Mouse (Mus musculus) CH12.LX (cell line): ENCODE data around the gene Taf1. TPM values are rescaled to one million over a fixed set of nuclear protein-coding genes. Genes with fewer than 3 reads are reported as not detected.

ENCODE experiments used
- DNase-seq: peaks from one replicate; pipeline ENCODE4 v3.0.0-alpha.2; 2013; ENCODE audit errors: extremely low read depth
- H3K27ac ChIP-seq: 2 replicates; pipeline ENCODE4 v1.5.1; 2012; ENCODE audit warnings: low read depth, mild to moderate bottlenecking, control low read depth, moderate library complexity; ENCODE audit not compliant: insufficient read depth
- H3K27me3 ChIP-seq: replicated peaks from 2 replicates; pipeline ENCODE3; 2012; ENCODE audit warnings: inconsistent platforms
- H3K36me3 ChIP-seq, 2 experiments: replicated peaks in 1 of 2; 2 replicates each; pipeline versions ENCODE3 to v1.6.1; 2012; ENCODE audit warnings: inconsistent platforms in 1 of 2, low read length in 1 of 2, mild to moderate bottlenecking in 1 of 2, mixed read lengths in 1 of 2, moderate library complexity in 1 of 2; ENCODE audit not compliant: control insufficient read depth in 1 of 2, insufficient read depth in 1 of 2
- H3K4me1 ChIP-seq, 2 experiments: 2 replicates each; pipeline ENCODE4 v1.6.1; 2012; ENCODE audit warnings: inconsistent platforms in 1 of 2, moderate library complexity in 1 of 2; ENCODE audit not compliant: insufficient read depth in 2 of 2, control insufficient read depth in 1 of 2
- H3K4me2 ChIP-seq: 2 replicates; pipeline ENCODE4 v1.6.1; 2012; ENCODE audit warnings: low read depth, mild to moderate bottlenecking, control low read depth; ENCODE audit not compliant: poor library complexity, insufficient read depth, severe bottlenecking
- H3K4me3 ChIP-seq, 3 experiments: fragments of 150-350 bp in 1 of 3; sonication (generic) in 1 of 3; replicated peaks in 1 of 3; 2 replicates each; pipeline versions ENCODE3 to v1.5.1; 2011 to 2012; ENCODE audit warnings: low read depth in 2 of 3, low read length in 2 of 3, mild to moderate bottlenecking in 2 of 3, moderate library complexity in 2 of 3, control low read depth in 1 of 3, improper control_type of control experiment in 1 of 3, inconsistent platforms in 1 of 3, mixed read lengths in 1 of 3; ENCODE audit not compliant: poor library complexity in 1 of 3
- H3K79me2 ChIP-seq: replicated peaks from 2 replicates; pipeline ENCODE4 v1.6.1; 2012; ENCODE audit warnings: mild to moderate bottlenecking, moderate library complexity; ENCODE audit not compliant: control insufficient read depth, poor library complexity, insufficient read depth, severe bottlenecking; ENCODE audit errors: extremely low read depth
- H3K9ac ChIP-seq: 2 replicates; pipeline ENCODE4 v1.6.1; 2012; ENCODE audit warnings: low read depth, mild to moderate bottlenecking, control low read depth, moderate library complexity; ENCODE audit not compliant: insufficient read depth
- H3K9me3 ChIP-seq: replicated peaks from 2 replicates; pipeline ENCODE3; 2012; ENCODE audit warnings: low read length, inconsistent platforms, mixed read lengths
- BHLHE40 ChIP-seq: IDR thresholded peaks from 2 replicates; pipeline ENCODE4 v1.6.1; 2011; ENCODE audit warnings: mild to moderate bottlenecking, low read depth, low read length, improper control_type of control experiment
- CHD2 ChIP-seq: IDR thresholded peaks from 2 replicates; pipeline ENCODE4 v1.6.1; 2011; ENCODE audit warnings: low read length, improper control_type of control experiment
- CTCF ChIP-seq, 2 experiments: IDR thresholded peaks in 1 of 2; conservative IDR thresholded peaks in 1 of 2; 2 replicates each; pipeline ENCODE4 v1.5.1; 2011 to 2012; ENCODE audit warnings: low read depth in 2 of 2, low read length in 2 of 2, improper control_type of control experiment in 1 of 2, inconsistent platforms in 1 of 2, mild to moderate bottlenecking in 1 of 2, moderate library complexity in 1 of 2
- E2F4 ChIP-seq: IDR thresholded peaks from 2 replicates; pipeline ENCODE4 v1.6.1; 2011; ENCODE audit warnings: low read depth, low read length, improper control_type of control experiment; ENCODE audit not compliant: insufficient replicate concordance
- ELF1 ChIP-seq: IDR thresholded peaks from 2 replicates; pipeline ENCODE4 v1.6.1; 2014; ENCODE audit warnings: low read depth, mild to moderate bottlenecking, inconsistent platforms, low read length, improper control_type of control experiment
- EP300 ChIP-seq: IDR thresholded peaks from 2 replicates; pipeline ENCODE4 v1.6.1; 2011; ENCODE audit warnings: low read length, improper control_type of control experiment
- ETS1 ChIP-seq: conservative IDR thresholded peaks from 2 replicates; pipeline ENCODE4 v1.6.1; 2012; ENCODE audit warnings: low read depth, mild to moderate bottlenecking, inconsistent platforms, low read length, improper control_type of control experiment, moderate library complexity
- GABPA ChIP-seq: IDR thresholded peaks from 2 replicates; pipeline ENCODE4 v1.6.1; 2012; ENCODE audit warnings: low read depth, low read length, improper control_type of control experiment, inconsistent platforms; ENCODE audit not compliant: insufficient replicate concordance
- HCFC1 ChIP-seq: IDR thresholded peaks from 2 replicates; pipeline ENCODE4 v1.6.1; 2012; ENCODE audit warnings: low read depth, mild to moderate bottlenecking, inconsistent platforms, low read length, improper control_type of control experiment
- JUND ChIP-seq: conservative IDR thresholded peaks from 2 replicates; pipeline ENCODE4 v1.6.1; 2011; ENCODE audit warnings: low read depth, low read length, improper control_type of control experiment
- KAT2A ChIP-seq: IDR thresholded peaks from 2 replicates; pipeline ENCODE4 v1.6.1; 2012; ENCODE audit warnings: low read length, improper control_type of control experiment, inconsistent platforms; ENCODE audit not compliant: insufficient replicate concordance
- MAFK ChIP-seq: IDR thresholded peaks from 2 replicates; pipeline ENCODE4 v1.6.1; 2011; ENCODE audit warnings: low read length, improper control_type of control experiment; ENCODE audit not compliant: insufficient replicate concordance
- MAZ ChIP-seq: IDR thresholded peaks from 2 replicates; pipeline ENCODE4 v1.6.1; 2012; ENCODE audit warnings: low read depth, mild to moderate bottlenecking, inconsistent platforms, low read length, improper control_type of control experiment, moderate library complexity
- MEF2A ChIP-seq: IDR thresholded peaks from 2 replicates; pipeline ENCODE4 v1.6.1; 2014; ENCODE audit warnings: low read depth, mild to moderate bottlenecking, inconsistent platforms, low read length, improper control_type of control experiment, borderline replicate concordance
- NELFE ChIP-seq: IDR thresholded peaks from 2 replicates; pipeline ENCODE4 v1.6.1; 2011; ENCODE audit warnings: low read depth, low read length, improper control_type of control experiment
- NRF1 ChIP-seq: IDR thresholded peaks from 2 replicates; pipeline ENCODE4 v1.6.1; 2014; ENCODE audit warnings: low read depth, mild to moderate bottlenecking, inconsistent platforms, low read length, improper control_type of control experiment, moderate library complexity
- PAX5 ChIP-seq: IDR thresholded peaks from 2 replicates; pipeline ENCODE4 v1.6.1; 2012; ENCODE audit warnings: low read length, inconsistent platforms, mixed read lengths
- POLR2AphosphoS2 ChIP-seq: IDR thresholded peaks from 2 replicates; pipeline ENCODE4 v1.6.1; 2011; ENCODE audit warnings: low read depth, low read length, improper control_type of control experiment
- RCOR1 ChIP-seq: conservative IDR thresholded peaks from 2 replicates; pipeline ENCODE4 v1.6.1; 2012; ENCODE audit warnings: low read depth, mild to moderate bottlenecking, inconsistent platforms, low read length, improper control_type of control experiment
- TBP ChIP-seq: conservative IDR thresholded peaks from 2 replicates; pipeline ENCODE4 v1.6.1; 2011; ENCODE audit warnings: low read depth, low read length, improper control_type of control experiment
- TCF12 ChIP-seq: IDR thresholded peaks from 2 replicates; pipeline ENCODE4 v1.6.1; 2014; ENCODE audit warnings: low read depth, mild to moderate bottlenecking, inconsistent platforms, low read length, improper control_type of control experiment
- UBTF ChIP-seq: IDR thresholded peaks from 2 replicates; pipeline ENCODE4 v1.6.1; 2012; ENCODE audit warnings: low read depth, mild to moderate bottlenecking, inconsistent platforms, low read length, improper control_type of control experiment, moderate library complexity
- USF2 ChIP-seq: conservative IDR thresholded peaks from 2 replicates; pipeline ENCODE4 v1.6.1; 2011; ENCODE audit warnings: low read depth, low read length, improper control_type of control experiment
- ZC3H11A ChIP-seq: IDR thresholded peaks from 2 replicates; pipeline ENCODE4 v1.6.1; 2012; ENCODE audit warnings: low read depth, mild to moderate bottlenecking, inconsistent platforms, low read length, improper control_type of control experiment
- dilution Hi-C: fragments of 300-500 bp; cut with MboI; formaldehyde crosslinking; loops from 2 replicates; pipeline ENCODE4 v1.14.3; 2020; ENCODE audit warnings: low sequenced_read_pairs; ENCODE audit not compliant: extremely low pct_unique_long_range_greater_than_20kb, extremely low pct_ligation_motif_present
- in situ Hi-C: fragments of 300-500 bp; cut with MboI; formaldehyde crosslinking; loops from 3 replicates; pipeline ENCODE4 v1.14.3; 2019; ENCODE audit warnings: low sequenced_read_pairs, low pct_ligation_motif_present, low pct_unique_long_range_greater_than_20kb, mixed read lengths
- polyA plus RNA-seq: library from polyadenylated mRNA; unstranded; fragments of >175 nt; gene quantifications from 2 replicates; pipeline ENCODE4 v1.2.1, GENCODE M21; 2012; ENCODE audit warnings: low read depth; ENCODE audit not compliant: insufficient read length
- total RNA-seq, 2 experiments: library from RNA; depleted of rRNA; stranded (reverse); fragments of 300-350 nt in 1 of 2; fragments of >200 nt in 1 of 2; gene quantifications; 2 replicates each; pipeline ENCODE4 v1.2.3; 2012 to 2014

The Taf1 gene
- total and polyA plus RNA-seq, 3 experiments, result 33.6 to 49.4 (median 35.7) TPM

DNA sequence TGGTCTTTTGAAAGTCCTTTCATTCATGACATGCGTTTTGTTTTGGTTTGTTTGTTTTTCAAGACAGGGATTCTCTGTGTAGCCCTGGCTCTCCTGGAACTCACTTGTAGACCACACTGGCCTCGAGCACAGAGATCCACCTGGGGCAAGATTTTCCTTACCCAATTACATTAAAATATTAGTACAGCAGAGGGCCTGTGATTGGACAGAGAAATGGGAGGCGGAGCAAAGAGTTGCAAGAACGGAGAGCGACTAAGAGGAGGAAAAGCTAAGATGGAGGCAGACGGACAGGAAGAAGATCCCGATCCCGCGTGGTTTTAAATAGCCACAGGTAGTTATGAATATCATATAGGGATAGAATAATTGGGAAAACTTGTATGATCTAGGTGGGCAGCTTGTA is 5.2 kb upstream of the Taf1 start:
- TF ChIP-seq TCF12 (no peak), USF2 (no peak), NRF1 (no peak), ELF1 (no peak), HCFC1 (no peak)
- H3K4me1 ChIP-seq, result no peaks in the 10 kb centered on the region
- no peak for DNase-seq
- H3K36me3 ChIP-seq, result no peaks in the 10 kb centered on the region
- no peaks in the 10 kb centered on the region for H3K27me3 ChIP-seq
- dilution Hi-C loops, result no loop called here
- H3K9ac ChIP-seq, result no peak overlapping the region
- no peak overlapping the region for H3K4me3 ChIP-seq
- no peaks in the 10 kb centered on the region for H3K79me2 ChIP-seq
- H3K9me3 ChIP-seq, result no peaks in the 10 kb centered on the region
- no peak overlapping the region for H3K27ac ChIP-seq
- in situ Hi-C loops, result no loop called here
- H3K4me2 ChIP-seq, result no peak overlapping the region

DNA sequence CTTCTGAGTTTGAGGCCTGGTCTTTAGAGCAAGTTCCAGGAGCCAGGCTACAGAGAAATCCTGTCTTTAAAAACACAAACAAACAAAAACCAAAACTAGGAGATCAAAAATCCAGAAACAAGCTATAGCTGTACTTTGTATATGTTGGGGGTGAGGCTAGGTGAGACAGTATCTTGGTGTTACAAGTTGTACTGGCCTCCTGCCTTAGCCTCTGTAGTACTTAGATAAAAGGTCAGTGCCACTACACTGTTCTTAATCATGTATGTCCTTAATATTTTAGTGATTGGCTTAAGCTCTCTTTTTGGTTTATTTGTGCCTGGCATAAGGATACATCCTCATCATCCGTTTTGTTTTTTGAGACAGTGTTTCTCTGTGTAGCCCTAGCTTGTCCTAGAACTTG is 52.9 kb downstream of the Taf1 start:
- no peaks in the 10 kb centered on the region for H3K27me3 ChIP-seq
- DNase-seq, result no peak
- no peaks in the 10 kb centered on the region for H3K79me2 ChIP-seq
- dilution Hi-C loops (no loop called here), in situ Hi-C loops (no loop called here)
- no peaks in the 10 kb centered on the region for H3K9me3 ChIP-seq
- H3K36me3 ChIP-seq, result peaks cover 4 to 15% of the 10 kb centered on the region in 2 experiments
- TF ChIP-seq UBTF, result no peak
- no peak for TF ChIP-seq NELFE
- TF ChIP-seq MEF2A, result no peak
- TF ChIP-seq NRF1, result no peak
- no peak for TF ChIP-seq POLR2AphosphoS2
- no peak for TF ChIP-seq ETS1
- H3K4me1 ChIP-seq, result no peaks in the 10 kb centered on the region
- H3K4me2 ChIP-seq, result no peak overlapping the region
- no peak overlapping the region for H3K27ac ChIP-seq
- no peak overlapping the region for H3K9ac ChIP-seq
- no peak overlapping the region for H3K4me3 ChIP-seq

GRCm38 (mm10) chrX:101616183-101616582 is 83.6 kb downstream of the Taf1 start:
- dilution Hi-C loops (no loop called here), in situ Hi-C loops (no loop called here)
- Histone ChIP-seq H3K4me3 (no peak overlapping the region), H3K9ac (no peak overlapping the region), H3K27ac (no peak overlapping the region), H3K27me3 (no peaks in the 10 kb centered on the region), H3K9me3 (no peaks in the 10 kb centered on the region), H3K4me1 (no peaks in the 10 kb centered on the region), H3K4me2 (no peak overlapping the region), H3K79me2 (no peaks in the 10 kb centered on the region), H3K36me3 (no peaks in the 10 kb centered on the region)
- DNase-seq, result no peak
- TF ChIP-seq JUND, result no peak
- TF ChIP-seq UBTF, result no peak
- TF ChIP-seq EP300, result no peak
- TF ChIP-seq BHLHE40, result no peak
- TF ChIP-seq MAZ, result no peak
- no peak for TF ChIP-seq POLR2AphosphoS2
- no peak for TF ChIP-seq NRF1
- TF ChIP-seq E2F4, result no peak
- no peak for TF ChIP-seq TBP
- no peak for TF ChIP-seq GABPA
- TF ChIP-seq ZC3H11A, result no peak
- no peak for TF ChIP-seq ETS1
- TF ChIP-seq CTCF (conservative IDR thresholded peaks at IDR 0.05 in 1 of 2, IDR thresholded peaks at IDR 0.05 in 1 of 2; ENCODE audit: low read depth in 2 of 2, low read length in 2 of 2), result no peak
- no peak for TF ChIP-seq RCOR1
- TF ChIP-seq PAX5, result no peak
- no peak for TF ChIP-seq CHD2
- TF ChIP-seq MAFK, result no peak
- no peak for TF ChIP-seq USF2
- TF ChIP-seq KAT2A, result no peak
